Mouse (Mus musculus) layer of hippocampus, postnatal 25 days (tissue): ENCODE measurements around the gene Sirt3. TPM values are rescaled to one million over a fixed set of nuclear protein-coding genes. Genes with fewer than 3 reads are reported as not detected.

Experiments
- DNase-seq, 2 experiments: peaks; one replicate each; pipeline ENCODE4 v3.0.0; 2022; ENCODE audit warnings: mixed read lengths in 2 of 2, low spot score in 1 of 2; ENCODE audit errors: extremely low spot score in 1 of 2
- total RNA-seq, 2 experiments: library from RNA; stranded (reverse); gene quantifications; 2 replicates each; pipeline ENCODE4 v1.2.3; 2021

The Sirt3 gene
- total RNA-seq, 2 experiments from 2014 or later, result 67.0 to 77.5 TPM

GRCm38 (mm10) chr7:140853386-140853785, 28.7 kb downstream of the Sirt3 start:
- DNase-seq, result no peak

GRCm38 (mm10) chr7:140851916-140852315, 30.2 kb downstream of the Sirt3 start:
- no peak for DNase-seq

DNA sequence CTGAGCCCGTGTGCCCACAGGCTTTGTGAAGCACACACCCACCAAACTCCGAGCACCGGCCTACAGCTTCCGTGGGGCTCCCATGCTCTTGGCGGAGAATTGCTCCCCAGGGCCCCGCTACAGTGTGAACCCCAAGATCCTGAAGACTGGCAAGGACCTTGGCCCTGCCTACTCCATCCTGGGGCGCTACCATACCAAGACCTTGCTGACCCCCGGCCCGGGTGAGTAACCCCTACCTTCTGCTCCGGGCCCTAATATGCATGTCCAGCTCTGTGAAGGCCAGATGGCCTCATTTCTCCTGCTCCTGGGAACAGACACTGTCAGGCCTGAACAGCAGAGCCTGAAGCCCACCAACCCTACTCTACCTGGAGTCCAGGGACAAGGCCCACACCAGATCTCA, 33.5 kb downstream of the Sirt3 start:
- no peak for DNase-seq

- DNase-seq, result no peak
Measured at GRCm38 (mm10) chr7:140847755-140848580, 34.1 kb downstream of the Sirt3 start, which contains the start of gene Odf3. TSS of gene Odf3 (plus strand) at chr7:140847805.

DNA sequence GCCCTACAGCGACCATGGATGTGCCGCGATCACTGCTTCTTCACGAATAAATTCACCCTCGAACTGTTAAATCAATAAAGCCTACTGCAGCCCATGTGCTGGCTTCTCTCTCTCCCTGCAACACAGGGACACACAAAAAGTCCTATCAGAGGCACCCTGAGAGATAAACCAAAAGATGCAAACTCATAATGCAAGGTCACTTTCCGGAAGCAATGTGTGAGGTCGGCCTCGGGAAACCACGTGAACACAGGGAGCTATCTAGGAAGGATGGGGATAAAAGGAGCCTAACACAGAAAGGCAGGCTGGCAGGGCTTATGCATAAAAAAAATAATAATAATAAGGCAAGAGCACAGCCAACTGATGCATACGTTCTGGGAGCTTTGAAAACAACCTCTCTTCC, 35.4 kb downstream of the Sirt3 start:
- DNase-seq, result no peak

DNA sequence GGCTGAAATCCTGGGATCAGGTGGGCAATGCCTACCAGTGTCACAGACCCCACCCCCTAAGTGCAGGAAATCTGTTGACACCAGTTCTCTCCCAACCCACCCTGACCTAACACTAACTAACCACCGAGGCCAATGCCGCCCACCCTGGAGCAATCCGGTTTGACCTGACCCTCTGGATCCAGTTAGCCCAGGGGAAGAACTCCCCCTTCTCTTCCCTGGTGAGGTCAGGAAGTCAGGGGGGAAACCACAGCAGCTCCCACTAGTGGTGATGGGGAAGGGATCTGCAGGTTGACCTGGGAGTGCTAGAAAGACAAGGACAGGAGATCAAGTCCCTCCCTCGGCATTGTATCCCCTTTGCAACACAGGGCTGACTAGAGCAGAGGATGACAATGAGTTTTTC, 36.4 kb downstream of the Sirt3 start:
- no peak for DNase-seq

GRCm38 (mm10) chr7:140844905-140845665, 37.0 kb downstream of the Sirt3 start, which contains the start of gene Scgb1c1:
TSS of gene Scgb1c1 (plus strand) at chr7:140845547.
- DNase-seq, result peak; percentile 95 to 100

DNA sequence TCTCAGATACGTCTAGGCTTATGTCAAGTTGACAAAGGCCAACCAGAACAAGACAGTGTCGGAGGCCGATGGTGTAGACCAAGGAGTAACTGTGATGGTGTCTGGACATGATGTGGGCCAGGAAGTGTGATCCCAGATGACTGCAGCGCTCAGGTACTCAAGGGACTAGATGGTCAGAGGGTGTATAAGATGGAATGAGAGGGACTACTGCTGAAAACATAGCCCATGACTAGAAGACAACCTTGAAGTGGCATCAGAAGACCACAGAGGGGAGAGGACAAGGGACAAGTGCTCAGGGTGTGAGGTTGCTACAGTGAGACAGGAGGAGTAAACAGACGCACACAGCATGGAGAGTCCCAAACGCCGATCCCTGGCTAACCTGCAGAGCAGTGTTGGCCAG, 38.3 kb downstream of the Sirt3 start:
- no peak for DNase-seq

GRCm38 (mm10) chr7:140840750-140841735, 41.1 kb downstream of the Sirt3 start:
- no peak for DNase-seq

- DNase-seq, result no peak
Measured at GRCm38 (mm10) chr7:140839556-140839955, 42.6 kb downstream of the Sirt3 start.

- DNase-seq, result peak in 1 of 2 experiments; percentile 38
Measured at GRCm38 (mm10) chr7:140836243-140837115, 45.6 kb downstream of the Sirt3 start.

- no peak for DNase-seq
Measured at GRCm38 (mm10) chr7:140835758-140836087, 46.4 kb downstream of the Sirt3 start.

GRCm38 (mm10) chr7:140834968-140835757, 46.9 kb downstream of the Sirt3 start, which contains the start of gene Urah:
TSS of gene Urah (plus strand) at chr7:140835018.
- DNase-seq, result no peak

DNA sequence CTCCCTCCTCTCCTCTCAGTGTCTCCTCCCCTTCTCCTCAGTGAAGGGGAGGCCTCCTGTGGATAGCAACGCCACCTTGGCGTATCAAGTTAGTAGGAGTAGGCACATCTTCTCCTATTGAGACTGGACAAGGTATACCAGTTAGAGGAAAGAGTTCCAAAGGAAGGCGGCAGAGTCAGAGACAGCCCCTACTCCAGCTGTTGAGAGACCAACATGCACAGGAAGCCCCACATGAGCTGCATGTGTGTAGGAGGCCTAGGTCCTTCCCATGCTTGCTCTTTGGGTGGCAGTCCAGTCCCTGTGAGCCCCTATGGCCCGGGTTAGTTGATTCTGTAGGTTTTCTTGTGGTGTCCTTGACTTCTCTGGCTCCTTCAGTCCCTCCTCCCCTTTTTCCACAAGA, 48.8 kb downstream of the Sirt3 start:
- no peak for DNase-seq

- no peak for DNase-seq
Measured at GRCm38 (mm10) chr7:140831447-140831846, 50.7 kb downstream of the Sirt3 start.

DNA sequence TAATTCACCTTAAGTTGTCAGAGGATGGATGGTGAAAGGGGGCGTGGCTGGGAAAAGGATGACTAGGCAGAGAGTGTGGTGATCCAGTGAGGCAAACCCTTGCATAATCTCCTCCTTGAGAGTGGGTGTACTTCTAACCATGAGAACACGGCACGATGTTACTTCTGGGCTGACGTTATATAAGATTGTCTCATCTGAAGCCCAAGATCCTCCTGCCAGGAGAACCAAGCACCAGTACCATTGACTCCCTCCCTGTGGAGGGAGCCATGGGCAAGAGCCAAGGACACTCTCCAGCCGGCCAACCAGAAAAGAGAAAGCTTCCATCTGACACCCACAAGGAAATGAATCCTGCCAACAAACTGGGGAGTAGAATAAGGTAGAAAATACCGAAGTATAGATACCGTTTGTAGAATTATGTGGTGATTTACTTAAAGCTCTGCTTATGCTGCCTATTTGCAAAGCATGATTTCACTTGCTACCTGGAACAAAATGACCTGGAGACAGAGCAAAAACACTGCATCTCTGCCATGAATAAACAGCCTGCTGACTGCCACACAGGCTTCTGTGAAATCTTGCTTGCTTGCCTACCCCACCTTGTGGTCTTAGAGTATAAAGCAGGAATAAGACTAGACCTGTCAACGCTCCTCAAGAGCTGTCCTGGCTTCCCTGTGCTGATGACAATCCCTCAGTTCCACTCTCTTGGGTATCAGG, 53.8 kb downstream of the Sirt3 start:
- DNase-seq, result no peak

DNA sequence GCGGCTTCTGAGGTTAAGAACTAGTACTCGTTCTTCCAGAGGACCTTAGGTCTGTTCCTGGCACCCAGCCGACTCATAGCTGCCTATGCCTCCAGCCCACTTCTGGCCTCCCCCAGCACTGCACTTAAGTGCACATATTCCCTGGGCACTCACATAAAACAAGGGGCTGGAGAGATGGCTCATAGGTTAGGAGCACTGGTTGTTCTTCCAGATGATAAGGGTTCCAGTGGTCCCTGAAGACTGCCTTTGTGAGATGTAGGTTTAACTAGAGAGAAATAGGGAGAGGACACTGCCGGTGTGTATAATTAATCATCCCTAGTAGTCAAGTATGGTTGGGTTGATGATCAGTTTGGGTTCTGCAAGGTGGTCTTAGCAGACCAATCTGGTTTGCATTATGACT, 59.4 kb downstream of the Sirt3 start:
- no peak for DNase-seq
